In the genomic region with DNA sequence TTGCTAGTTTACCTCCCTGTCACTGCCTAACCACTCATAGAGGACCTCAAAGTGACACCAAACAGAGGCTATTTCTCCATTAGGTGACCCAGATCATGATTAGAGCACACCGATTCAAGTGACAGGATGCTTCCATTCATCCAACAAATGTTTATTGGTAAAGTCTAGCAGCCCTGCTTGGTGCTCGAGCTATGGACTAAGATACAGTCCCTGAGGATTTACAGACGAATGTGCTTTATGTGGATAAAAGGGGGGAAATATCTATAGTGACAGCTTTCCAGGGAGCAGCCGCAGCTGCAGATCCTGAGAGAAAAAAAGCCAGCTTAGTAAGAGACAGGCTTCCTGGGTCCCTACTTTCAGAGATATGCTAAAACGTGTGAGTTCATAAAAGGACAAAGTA, we compare ENCODE assay signal across 22 mouse cellular contexts.
"Had no signal": no experiment of that assay in that cellular context is flagged by ENCODE, and none has a peak within 500 bp of the region (broad histone marks: within the 10 kb centered on the region; RNA-seq: fewer than 3 reads in every experiment).

No protein-coding gene starts in this region.

- DNase-seq: kidney, adult 11 months; kidney, adult 8-10 months; kidney, postnatal 10 days; kidney, postnatal 36 days; liver; liver, embryonic 13.5 days; lung, adult 2 months; lung, postnatal 14 days; lung, postnatal 4 days; right cerebral cortex, adult 18-20 months; right cerebral cortex, postnatal 14 days; right cerebral cortex, postnatal 4 days; thymus, adult 2 months; thymus, postnatal 14 days; thymus, postnatal 4 days had no signal

- H3K4me1 ChIP-seq: intestine, embryonic 15.5 days; kidney, embryonic 15.5 days; limb, embryonic 10.5 days; limb, embryonic 13.5 days; liver, embryonic 13.5 days; neural tube, embryonic 13.5 days had no signal

- H3K9ac ChIP-seq: intestine, embryonic 15.5 days; kidney, embryonic 15.5 days; limb, embryonic 13.5 days; liver, embryonic 13.5 days; neural tube, embryonic 13.5 days had no signal

- H3K9me3 ChIP-seq: intestine, embryonic 15.5 days; kidney, embryonic 15.5 days; limb, embryonic 10.5 days; limb, embryonic 13.5 days; liver, embryonic 13.5 days; neural tube, embryonic 13.5 days had no signal

- H3K4me3 ChIP-seq: intestine, embryonic 15.5 days; kidney, embryonic 15.5 days; limb, embryonic 10.5 days; limb, embryonic 13.5 days; liver, embryonic 13.5 days; myocyte; neural tube, embryonic 13.5 days had no signal

- ATAC-seq: intestine, embryonic 15.5 days had no signal

- H3K27ac ChIP-seq: intestine, embryonic 15.5 days; kidney, embryonic 15.5 days; limb, embryonic 10.5 days; limb, embryonic 13.5 days; liver, embryonic 13.5 days; neural tube, embryonic 13.5 days; stomach, postnatal 0 days had no signal

- H3K36me3 ChIP-seq: intestine, embryonic 15.5 days; kidney, embryonic 15.5 days; limb, embryonic 10.5 days; limb, embryonic 13.5 days; liver, embryonic 13.5 days; neural tube, embryonic 13.5 days had no signal

- H3K4me2 ChIP-seq: intestine, embryonic 15.5 days; kidney, embryonic 15.5 days; limb, embryonic 13.5 days; liver, embryonic 13.5 days; neural tube, embryonic 13.5 days had no signal

- H3K27me3 ChIP-seq: intestine, embryonic 15.5 days; kidney, embryonic 15.5 days; limb, embryonic 13.5 days; liver, embryonic 13.5 days; neural tube, embryonic 13.5 days had no signal
